Mouse (Mus musculus) bone marrow, adult 2 months (tissue): ENCODE measurements around the gene Arhgef17. TPM values are rescaled to one million over a fixed set of nuclear protein-coding genes. Genes with fewer than 3 reads are reported as not detected.

ENCODE experiments used
- H3K27ac ChIP-seq: fragments of 200-500 bp; 2 replicates; pipeline ENCODE4 v1.5.1; 2012; ENCODE audit warnings: low read depth, mild to moderate bottlenecking, control low read depth, inconsistent platforms, low read length; ENCODE audit not compliant: control insufficient read depth, poor library complexity, insufficient read depth
- H3K4me1 ChIP-seq: fragments of 200-500 bp; 2 replicates; pipeline ENCODE4 v1.6.1; 2011; ENCODE audit warnings: low read length; ENCODE audit not compliant: control insufficient read depth, insufficient read depth
- H3K4me3 ChIP-seq: fragments of 200-500 bp; replicated peaks from 2 replicates; pipeline ENCODE3; 2011; ENCODE audit warnings: mild to moderate bottlenecking, low read depth, low read length, control low read depth; ENCODE audit not compliant: control insufficient read depth
- CTCF ChIP-seq: fragments of 200-500 bp; IDR thresholded peaks from 2 replicates; pipeline ENCODE4 v1.5.1; 2011; ENCODE audit warnings: low read length, control low read depth; ENCODE audit not compliant: control insufficient read depth, insufficient read depth
- POLR2A ChIP-seq: fragments of 200-500 bp; IDR thresholded peaks from 2 replicates; pipeline ENCODE4 v1.6.1; 2011; ENCODE audit warnings: low read depth, mild to moderate bottlenecking, control low read depth, low read length, borderline replicate concordance; ENCODE audit not compliant: control insufficient read depth
- WGBS: fragments of 180-500 bp; shearing (Covaris S2); methylation state at CpG from one replicate; pipeline ENCODE4 v1.1.7; 2018; 5-methylcytosine and 5-hydroxymethylcytosine counted together
- polyA plus RNA-seq: library from polyadenylated mRNA; stranded (reverse); fragments of >200 nt; gene quantifications from 2 replicates; pipeline ENCODE4 v1.2.4, GENCODE M21; 2011; ENCODE audit warnings: low replicate concordance; ENCODE audit not compliant: missing spikeins, insufficient read depth, insufficient read length

Gene Arhgef17
- polyA plus RNA-seq, 1 experiment: 8.9 TPM

DNA sequence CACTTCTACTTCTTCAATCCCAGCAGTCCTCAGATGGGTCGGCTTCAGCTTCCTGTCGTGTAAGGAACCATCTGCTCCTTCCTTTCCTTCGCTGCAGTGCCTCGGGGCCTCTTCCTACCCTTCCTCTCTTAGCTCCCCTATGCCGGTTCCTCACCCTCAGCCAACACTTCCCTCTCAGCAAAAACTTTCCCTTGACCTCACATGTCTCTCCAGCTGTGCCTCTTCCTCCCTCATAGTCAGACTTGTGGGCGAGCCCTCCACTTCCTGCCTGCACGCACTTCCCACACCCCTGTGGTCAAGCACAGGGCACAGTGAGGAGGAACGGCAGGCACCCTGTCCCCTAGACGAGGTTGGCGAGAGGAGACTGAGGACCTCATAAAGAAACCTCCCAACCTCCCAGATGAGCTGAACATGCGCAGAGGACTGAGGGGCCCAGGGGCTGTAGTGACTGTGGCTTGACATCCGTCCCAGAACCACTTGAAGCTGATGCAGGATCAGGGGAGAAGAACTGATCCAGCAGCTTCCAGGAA, 18.6 kb upstream of the Arhgef17 start:
- no peak overlapping the region for H3K4me3 ChIP-seq
- peaks cover 7% of the 10 kb centered on the region; the same call in 1 of the 2 replicates for H3K4me1 ChIP-seq
- TF ChIP-seq CTCF (no peak), POLR2A (no peak)
- peak overlapping the region; percentile 12 for H3K27ac ChIP-seq
- WGBS: 4% methylated on average over 12 of the region's 12 CpGs

DNA sequence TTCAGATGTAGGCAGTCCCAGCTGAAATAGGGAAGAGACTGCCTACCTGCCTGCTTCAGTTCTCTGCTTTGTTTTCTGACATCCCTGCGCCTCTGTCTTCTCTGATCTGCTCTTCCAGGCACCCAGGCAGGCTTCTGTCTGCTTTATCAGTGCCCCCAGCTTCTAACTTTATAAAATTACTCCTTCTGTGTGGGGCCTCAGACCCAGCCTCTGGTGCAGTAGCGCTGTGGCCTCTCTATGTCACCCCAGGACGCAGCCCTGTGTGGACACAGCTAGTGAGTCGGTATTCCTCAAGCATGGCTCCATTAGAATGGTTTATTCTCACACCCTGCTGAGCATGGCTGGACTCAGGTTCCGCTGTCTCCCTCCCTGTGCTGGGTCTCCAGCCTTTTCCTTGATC, 18.1 kb upstream of the Arhgef17 start:
- peak overlapping the region; percentile 12 for H3K27ac ChIP-seq

DNA sequence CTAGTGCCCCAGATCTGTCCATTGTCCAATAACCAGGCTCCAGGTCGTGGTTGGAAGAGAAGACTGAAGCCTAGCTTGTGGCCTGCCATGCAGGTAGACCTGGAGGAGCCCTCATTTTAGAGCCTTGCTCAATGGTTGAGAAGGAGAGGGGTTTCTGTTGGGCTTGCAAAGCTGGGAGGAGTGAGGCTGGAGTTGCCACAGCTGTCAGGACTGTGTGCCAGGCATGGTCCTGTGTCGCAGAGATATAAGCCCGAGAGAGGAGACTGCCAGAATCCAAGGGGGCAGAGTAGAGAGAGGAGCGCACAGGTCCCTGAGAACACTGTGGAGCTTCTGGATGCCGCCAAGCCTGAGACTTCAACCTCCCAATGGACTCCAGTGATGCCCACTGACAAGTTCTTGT, 12.8 kb upstream of the Arhgef17 start:
- TF ChIP-seq CTCF (no peak), POLR2A (no peak)
- no peak overlapping the region for H3K4me3 ChIP-seq
- H3K4me1 ChIP-seq: peaks cover 5% of the 10 kb centered on the region; the same call in 1 of the 2 replicates
- peak overlapping the region; percentile 30 for H3K27ac ChIP-seq
- WGBS: 73% methylated on average over 5 of the region's 5 CpGs

More for the DNA sequence above, 18.1 kb upstream of the Arhgef17 start:
- WGBS: 33% methylated on average over 5 of the region's 5 CpGs
- H3K4me3 ChIP-seq: no peak overlapping the region
- peaks cover 7% of the 10 kb centered on the region; the same call in 1 of the 2 replicates for H3K4me1 ChIP-seq
- TF ChIP-seq POLR2A (no peak), CTCF (no peak)

DNA sequence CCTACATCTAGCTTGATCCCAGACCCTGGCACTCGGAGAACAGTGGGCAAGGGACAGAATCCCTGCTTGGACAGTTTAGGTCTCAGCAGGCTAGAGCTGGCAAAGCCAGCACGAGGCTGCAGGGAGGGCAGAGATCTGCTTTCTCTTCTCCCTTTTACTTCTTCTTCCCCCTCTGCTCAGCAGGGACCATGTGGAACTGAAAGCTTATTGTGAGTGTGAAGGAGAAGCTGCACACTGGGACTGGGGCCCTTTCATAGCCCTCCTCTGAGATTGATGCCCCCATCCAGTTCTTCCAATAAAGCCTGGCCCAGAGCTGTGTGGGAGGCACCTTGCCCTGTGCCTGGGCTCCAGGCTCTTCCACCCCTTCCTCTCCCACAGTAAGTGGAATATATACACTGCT, 12.4 kb upstream of the Arhgef17 start:
- H3K27ac ChIP-seq: peak overlapping the region; percentile 55
- 33% methylated on average over 2 of the region's 2 CpGs for WGBS
- H3K4me1 ChIP-seq: peaks cover 2% of the 10 kb centered on the region; the same call in 1 of the 2 replicates
- no peak overlapping the region for H3K4me3 ChIP-seq
- TF ChIP-seq POLR2A (no peak), CTCF (no peak)

DNA sequence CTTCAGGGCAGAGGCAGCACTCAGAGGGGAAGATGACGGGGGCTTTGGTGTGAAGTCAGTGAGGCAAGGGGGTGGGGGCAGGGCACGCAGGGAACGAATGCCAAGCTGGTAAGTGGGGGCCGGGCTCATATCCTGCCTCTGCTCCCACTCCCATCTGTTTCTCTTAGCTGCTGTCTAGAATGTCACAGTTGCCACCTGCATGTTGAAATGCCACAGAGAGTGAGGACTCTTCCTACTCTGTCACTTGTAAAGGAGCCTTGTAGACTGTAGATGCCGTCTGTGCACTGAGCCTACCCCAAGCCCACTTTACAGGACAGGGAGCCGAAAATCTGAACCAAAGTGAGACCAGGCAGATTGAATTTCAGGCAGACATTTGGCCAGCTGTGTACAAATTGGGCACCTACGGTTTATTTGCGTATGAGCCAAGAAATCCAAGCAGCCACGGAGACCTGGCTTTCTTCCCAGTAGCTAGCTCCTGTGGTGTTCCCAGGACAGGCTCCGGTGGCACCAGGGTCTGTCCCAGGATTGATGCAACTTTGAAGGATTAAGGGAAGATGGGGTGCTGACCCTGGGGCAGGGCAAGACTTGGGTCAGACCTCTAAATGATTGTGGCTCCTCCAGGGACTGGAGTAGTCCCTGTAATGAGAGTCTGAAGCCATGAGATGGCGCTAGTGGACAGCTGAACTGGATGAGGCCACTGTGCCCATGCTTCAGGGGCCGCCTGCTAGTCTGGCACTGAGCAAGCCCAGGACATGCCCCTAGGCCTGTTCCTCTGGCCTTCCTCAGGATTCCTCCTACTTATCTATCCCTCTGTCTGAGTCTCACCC, 11.1 kb upstream of the Arhgef17 start:
- Histone ChIP-seq H3K4me1 (peaks cover 3% of the 10 kb centered on the region), H3K27ac (peak overlapping the region; percentile 55; the same call in 1 of the 2 replicates), H3K4me3 (no peak overlapping the region)
- WGBS: 52% methylated on average over 12 of the region's 12 CpGs
- TF ChIP-seq CTCF: peak; percentile 68
- TF ChIP-seq POLR2A: no peak

DNA sequence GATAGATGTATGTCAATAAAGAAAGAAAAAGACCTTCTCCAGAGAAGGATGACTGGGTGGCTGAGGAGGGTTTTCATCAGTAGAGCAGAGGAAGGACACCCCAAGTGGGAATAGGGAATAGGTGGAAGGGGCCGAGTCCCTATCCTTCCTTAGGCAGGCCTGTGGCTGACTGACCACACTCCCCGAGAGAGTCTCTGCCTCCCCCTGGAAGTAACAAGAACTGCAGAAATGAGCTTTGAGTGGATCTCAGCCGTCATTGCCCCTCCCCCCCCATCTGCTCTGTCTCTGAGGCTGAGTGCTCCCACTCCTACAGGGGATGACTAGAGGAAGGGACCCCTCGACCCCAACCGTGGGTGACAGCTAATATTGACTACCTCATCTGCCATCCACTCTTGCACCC, 9.3 kb upstream of the Arhgef17 start:
- WGBS: 44% methylated on average over 5 of the region's 5 CpGs
- H3K27ac ChIP-seq: no peak overlapping the region
- no peak overlapping the region for H3K4me3 ChIP-seq
- H3K4me1 ChIP-seq: peaks cover 3% of the 10 kb centered on the region
- TF ChIP-seq CTCF (no peak), POLR2A (no peak)

DNA sequence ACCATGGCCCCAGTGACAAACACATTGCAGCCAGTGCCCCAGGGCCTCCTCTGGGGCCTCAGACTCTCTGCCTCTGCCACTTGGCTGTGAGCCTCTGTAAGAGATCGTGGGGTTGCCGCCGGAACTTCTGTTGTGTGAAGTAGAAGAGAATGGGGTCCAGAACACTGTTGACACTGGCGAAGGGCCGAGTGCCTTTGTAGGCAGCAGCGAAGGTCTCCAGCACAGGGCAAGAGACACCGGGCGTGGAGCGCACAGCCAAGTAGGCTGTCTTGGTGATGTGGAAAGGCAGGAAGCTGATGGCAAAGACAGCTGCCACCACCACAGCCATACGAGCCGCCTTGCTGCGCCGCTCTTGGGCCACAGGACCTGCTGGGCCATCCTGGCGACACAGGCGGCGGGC, 6.2 kb upstream of the Arhgef17 start:
- 84% methylated on average over 16 of the region's 16 CpGs for WGBS
- Histone ChIP-seq H3K4me3 (no peak overlapping the region), H3K27ac (no peak overlapping the region; the same call in 1 of the 2 replicates), H3K4me1 (peaks cover 2% of the 10 kb centered on the region)
- TF ChIP-seq POLR2A: no peak
- TF ChIP-seq CTCF: no peak

DNA sequence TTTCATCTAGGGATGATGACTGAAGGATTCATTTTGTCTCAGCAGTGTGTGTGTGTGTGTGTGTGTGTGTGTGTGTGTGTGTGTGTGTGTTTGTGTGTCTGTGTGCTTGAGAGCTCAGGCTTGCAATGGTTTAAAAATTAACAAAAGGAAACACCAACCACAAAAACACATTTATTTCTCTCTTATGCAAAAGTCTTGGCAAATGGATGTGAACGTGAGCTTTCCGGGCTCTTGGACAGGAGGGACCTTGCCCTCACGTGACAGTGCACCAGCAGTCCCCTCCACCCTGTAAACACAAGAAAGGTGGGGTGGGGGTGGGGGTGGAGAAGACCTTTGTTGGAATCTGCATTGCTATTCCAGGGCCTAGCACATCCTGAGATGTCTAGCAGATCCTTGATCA, 5.6 kb upstream of the Arhgef17 start:
- Histone ChIP-seq H3K4me3 (no peak overlapping the region), H3K4me1 (peaks cover 2% of the 10 kb centered on the region), H3K27ac (no peak overlapping the region)
- no peak for TF ChIP-seq CTCF
- TF ChIP-seq POLR2A: no peak
- WGBS: 52% methylated on average over 3 of the region's 3 CpGs
